Mouse (Mus musculus) G1E (cell line): Measurements from ENCODE around the gene Vamp8.

ENCODE experiments used
- CTCF ChIP-seq: IDR thresholded peaks from 2 replicates; pipeline ENCODE4 v1.5.1; 2012; ENCODE audit warnings: low read depth, low read length, inconsistent platforms, mixed read lengths
- GATA1 ChIP-seq: IDR thresholded peaks from 2 replicates; pipeline ENCODE4 v1.6.1; 2012; ENCODE audit warnings: borderline replicate concordance, low read length, inconsistent platforms, mixed read lengths
- POLR2AphosphoS5 ChIP-seq: IDR thresholded peaks from 2 replicates; pipeline ENCODE4 v1.6.1; 2012; ENCODE audit warnings: low read depth, low read length, inconsistent platforms; ENCODE audit not compliant: insufficient replicate concordance

GRCm38 (mm10) chr6:72379377-72380130 lies 10.9 kb downstream of the Vamp8 start:
- TF ChIP-seq CTCF (no peak), GATA1 (no peak), POLR2AphosphoS5 (no peak)
